Mouse (Mus musculus) neural tube, embryonic 12.5 days (tissue): ENCODE measurements around the gene Aipl1. TPM values are rescaled to one million over a fixed set of nuclear protein-coding genes. Genes with fewer than 3 reads are reported as not detected.

Source experiments
- ATAC-seq: fragments of 200-750 bp; cut with Nextera tagmentation; 2 replicates; pipeline ENCODE4 v1.8.0; 2017; ENCODE audit warnings: low read depth, mild to moderate bottlenecking, moderate TSS enrichment, moderate library complexity; ENCODE audit not compliant: low FRiP score
- H3K27ac ChIP-seq: fragments of 300-500 bp; sonication (generic); 2 replicates; pipeline ENCODE4 v1.5.1; 2016
- H3K27me3 ChIP-seq: fragments of 300-500 bp; sonication (generic); replicated peaks from 2 replicates; pipeline ENCODE4 v1.6.1; 2016; ENCODE audit warnings: mild to moderate bottlenecking
- H3K36me3 ChIP-seq: fragments of 300-500 bp; sonication (generic); 2 replicates; pipeline ENCODE4 v1.6.1; 2016; ENCODE audit warnings: mild to moderate bottlenecking
- H3K4me1 ChIP-seq: fragments of 300-500 bp; sonication (generic); 2 replicates; pipeline ENCODE4 v1.6.1; 2016
- H3K4me2 ChIP-seq: fragments of 300-500 bp; sonication (generic); replicated peaks from 2 replicates; pipeline ENCODE4 v1.6.1; 2016; ENCODE audit warnings: mild to moderate bottlenecking
- H3K4me3 ChIP-seq: fragments of 300-500 bp; sonication (generic); 2 replicates; pipeline ENCODE4 v1.5.1; 2016
- H3K9ac ChIP-seq: fragments of 300-500 bp; sonication (generic); 2 replicates; pipeline ENCODE4 v1.6.1; 2016; ENCODE audit warnings: mild to moderate bottlenecking
- H3K9me3 ChIP-seq: fragments of 300-500 bp; sonication (generic); 2 replicates; pipeline ENCODE4 v1.6.1; 2016; ENCODE audit warnings: mild to moderate bottlenecking
- WGBS: fragments of 180-500 bp; shearing (Covaris S2); methylation state at CpG from one replicate; pipeline ENCODE4 v1.1.7; 2016; 5-methylcytosine and 5-hydroxymethylcytosine counted together
- polyA plus RNA-seq: library from polyadenylated mRNA; unstranded; fragments of >200 nt; fragmentation: Nextera tagmentation; extraction: Ambion mirVana; gene quantifications from 2 replicates; pipeline ENCODE4 v1.2.1, GENCODE M21; 2016

The Aipl1 gene
- polyA plus RNA-seq, 1 experiment from 2014 or later: 0.47 TPM

DNA sequence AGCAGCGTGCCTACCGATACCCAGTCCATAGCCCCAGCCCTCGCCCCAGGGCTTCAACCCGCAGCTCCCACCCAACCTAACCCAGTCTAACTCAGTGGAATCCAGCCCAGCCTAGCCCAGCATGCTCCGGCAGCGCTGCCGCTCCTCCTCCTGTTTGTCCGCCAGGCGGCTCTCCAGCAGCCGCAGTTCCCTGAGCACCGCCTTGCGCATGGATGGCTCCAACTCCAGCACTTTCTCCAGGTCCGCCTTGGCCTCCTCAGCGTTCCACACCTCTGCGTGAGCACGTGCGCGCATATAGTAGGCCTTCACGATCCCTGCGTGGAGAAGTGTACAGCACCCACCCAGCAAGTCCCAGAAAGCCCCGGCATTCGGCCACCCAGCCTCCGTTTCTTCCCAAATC, 8.2 kb downstream of the Aipl1 start:
- 24% methylated on average over 23 of the region's 23 CpGs for WGBS
- peaks cover 11% of the 10 kb centered on the region for H3K27me3 ChIP-seq
- no peaks in the 10 kb centered on the region for H3K9me3 ChIP-seq
- H3K4me2 ChIP-seq: no peak overlapping the region; the same call in 1 of the 2 replicates
- H3K27ac ChIP-seq: no peak overlapping the region
- ATAC-seq: no peak; the same call in 1 of the 2 replicates
- H3K4me3 ChIP-seq: no peak overlapping the region
- H3K9ac ChIP-seq: no peak overlapping the region
- no peaks in the 10 kb centered on the region for H3K4me1 ChIP-seq
- H3K36me3 ChIP-seq: no peaks in the 10 kb centered on the region

DNA sequence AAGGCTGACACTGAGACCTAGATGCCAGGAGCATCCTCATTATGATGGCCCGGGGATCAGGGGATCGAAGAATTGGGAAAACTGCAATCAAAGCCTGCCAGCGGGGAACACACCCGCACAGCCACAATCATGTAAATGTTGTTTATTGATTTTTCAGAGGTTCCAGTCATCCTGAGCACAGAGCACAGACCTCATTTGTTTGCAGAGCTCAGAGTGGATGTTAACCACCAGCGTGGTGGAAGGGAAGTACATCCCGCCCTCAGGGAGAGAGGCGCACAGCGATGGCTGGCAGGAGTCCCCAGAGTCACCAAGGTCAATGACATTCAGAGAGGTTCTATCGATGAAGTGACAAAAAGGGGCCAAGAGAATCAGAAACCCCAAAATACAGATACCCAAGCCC, 9.5 kb downstream of the Aipl1 start:
- Histone ChIP-seq H3K27me3 (peaks cover 11% of the 10 kb centered on the region), H3K4me3 (no peak overlapping the region), H3K4me2 (no peak overlapping the region), H3K9ac (no peak overlapping the region), H3K27ac (no peak overlapping the region), H3K4me1 (0 out of 2 replicates have a peak, but pooled peaks cover 7% of the 10 kb centered on the region), H3K36me3 (no peaks in the 10 kb centered on the region), H3K9me3 (no peaks in the 10 kb centered on the region)
- 83% methylated on average over 9 of the region's 9 CpGs for WGBS
- no peak for ATAC-seq

DNA sequence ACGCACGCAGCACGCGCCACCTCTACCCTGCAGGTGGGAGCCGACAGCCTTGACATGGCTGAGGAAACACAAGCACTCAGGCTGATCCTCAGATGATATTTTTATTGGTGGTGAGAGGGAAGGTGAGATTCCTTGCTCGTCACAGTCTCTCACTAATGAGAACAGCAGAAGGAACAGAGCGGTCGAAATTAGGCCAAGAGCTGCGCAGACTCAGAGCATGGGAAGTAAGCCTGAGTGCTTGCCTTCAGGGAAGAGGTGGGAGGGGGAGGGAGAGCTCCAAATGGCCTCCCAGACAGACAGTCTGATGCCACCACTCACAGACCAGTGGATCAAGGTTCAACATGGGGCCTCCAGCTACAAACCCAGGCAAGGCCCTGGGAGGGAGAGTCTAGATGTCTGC, 10.8 kb downstream of the Aipl1 start:
- 89% methylated on average over 9 of the region's 9 CpGs for WGBS
- H3K9ac ChIP-seq: no peak overlapping the region
- no peaks in the 10 kb centered on the region for H3K36me3 ChIP-seq
- H3K4me2 ChIP-seq: no peak overlapping the region
- H3K4me1 ChIP-seq: 0 out of 2 replicates have a peak, but pooled peaks cover 7% of the 10 kb centered on the region
- ATAC-seq: no peak
- no peak overlapping the region for H3K4me3 ChIP-seq
- H3K27ac ChIP-seq: no peak overlapping the region
- no peaks in the 10 kb centered on the region for H3K9me3 ChIP-seq
- peaks cover 11% of the 10 kb centered on the region for H3K27me3 ChIP-seq

DNA sequence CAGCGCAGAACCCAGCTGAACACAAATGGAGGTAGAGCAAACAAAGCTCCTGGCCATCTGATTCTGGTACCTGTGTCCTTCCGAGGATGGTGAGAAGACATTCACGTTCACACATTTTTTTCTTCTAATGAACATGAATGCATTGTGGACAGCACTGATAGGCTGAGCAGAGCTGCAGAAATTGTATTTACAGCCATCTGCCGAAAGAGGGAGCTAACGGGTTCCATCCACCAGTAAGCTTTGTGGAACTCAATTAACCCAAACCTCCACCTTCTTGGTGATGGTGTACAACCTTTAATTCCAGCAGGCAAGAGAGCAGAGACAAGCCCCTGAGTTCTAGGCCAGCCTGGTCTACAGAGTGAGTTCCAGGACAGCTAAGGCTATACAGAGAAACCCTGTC, 11.5 kb downstream of the Aipl1 start:
- 41% methylated on average over 5 of the region's 5 CpGs for WGBS
- Histone ChIP-seq H3K4me3 (no peak overlapping the region), H3K9ac (no peak overlapping the region), H3K4me1 (0 out of 2 replicates have a peak, but pooled peaks cover 7% of the 10 kb centered on the region), H3K36me3 (no peaks in the 10 kb centered on the region), H3K9me3 (no peaks in the 10 kb centered on the region), H3K27ac (no peak overlapping the region), H3K27me3 (peaks cover 11% of the 10 kb centered on the region), H3K4me2 (no peak overlapping the region)
- ATAC-seq: no peak

DNA sequence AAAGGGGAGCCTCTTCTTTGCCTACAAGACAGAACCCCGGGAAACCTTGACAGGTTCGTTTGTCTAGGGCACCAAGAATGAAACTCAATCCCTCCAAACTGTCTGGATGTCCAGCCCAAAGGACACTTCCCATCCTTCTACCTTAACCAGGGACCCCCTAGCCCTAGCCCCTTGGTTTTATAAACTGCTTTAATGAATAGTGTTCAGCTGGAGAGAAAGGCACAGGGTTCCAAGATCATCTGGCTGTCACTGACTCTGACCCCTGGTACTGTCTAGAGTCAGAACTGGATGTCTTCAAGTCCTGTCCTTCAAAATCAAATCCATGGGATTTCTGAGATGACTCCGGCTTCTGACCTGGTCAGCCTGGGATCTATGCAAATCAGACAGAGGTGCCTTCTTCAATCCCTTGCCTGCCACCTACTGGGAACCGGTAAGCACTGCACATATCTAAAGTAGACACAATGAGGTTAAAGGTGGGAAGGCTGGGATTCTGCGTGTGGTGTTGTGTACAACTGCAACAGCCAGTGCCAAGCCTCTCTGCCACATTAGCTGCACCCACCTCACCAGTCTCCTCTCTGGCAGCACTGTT, 13.0 kb downstream of the Aipl1 start:
- Histone ChIP-seq H3K4me1 (0 out of 2 replicates have a peak, but pooled peaks cover 7% of the 10 kb centered on the region), H3K36me3 (no peaks in the 10 kb centered on the region), H3K27ac (no peak overlapping the region), H3K9ac (no peak overlapping the region), H3K4me3 (no peak overlapping the region), H3K9me3 (no peaks in the 10 kb centered on the region), H3K27me3 (peaks cover 5% of the 10 kb centered on the region), H3K4me2 (no peak overlapping the region)
- ATAC-seq: no peak
- 29% methylated on average over 5 of the region's 5 CpGs for WGBS

DNA sequence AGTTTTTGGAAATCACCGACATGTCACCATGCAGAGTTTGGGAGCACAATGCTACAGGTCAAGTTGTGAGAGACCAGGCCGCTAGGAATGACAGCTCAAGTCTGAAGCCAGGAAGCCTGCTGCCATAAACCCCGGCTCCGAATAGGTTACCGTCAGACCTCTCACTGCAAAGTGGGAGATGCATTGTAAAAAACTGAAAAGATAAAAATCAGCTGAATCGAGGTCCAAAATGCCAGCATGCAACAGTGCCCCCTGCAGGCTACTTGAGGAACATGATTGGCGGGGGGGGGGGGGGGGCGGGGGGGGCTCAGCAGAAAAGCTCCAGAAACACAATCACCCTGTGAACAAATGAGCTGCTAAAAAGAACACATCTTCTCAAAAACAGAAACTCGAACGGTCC, 13.7 kb downstream of the Aipl1 start:
- ATAC-seq: no peak
- Histone ChIP-seq H3K4me3 (no peak overlapping the region), H3K4me1 (0 out of 2 replicates have a peak, but pooled peaks cover 7% of the 10 kb centered on the region), H3K4me2 (no peak overlapping the region), H3K36me3 (no peaks in the 10 kb centered on the region), H3K27ac (no peak overlapping the region), H3K9ac (no peak overlapping the region), H3K9me3 (no peaks in the 10 kb centered on the region), H3K27me3 (no peaks in the 10 kb centered on the region)
- WGBS: 36% methylated on average over 10 of the region's 10 CpGs

DNA sequence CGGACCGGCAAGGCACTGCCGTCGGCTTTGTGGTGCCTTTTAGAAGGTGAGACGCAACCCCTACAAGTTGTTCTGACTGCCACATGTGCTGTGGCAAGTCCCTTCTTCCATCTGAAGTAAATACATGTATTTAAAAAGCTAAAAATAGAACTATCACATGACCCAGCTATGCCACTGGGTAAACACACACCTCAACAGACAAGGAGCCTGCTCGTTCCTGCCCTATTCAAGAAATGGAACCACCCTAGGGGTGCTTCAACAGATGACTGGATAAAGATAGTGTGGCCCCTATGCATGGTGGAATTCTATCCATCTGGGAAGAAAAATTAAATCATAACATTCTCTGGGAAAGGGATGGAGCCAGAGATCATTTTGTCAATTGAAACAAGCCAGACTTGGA, 14.5 kb downstream of the Aipl1 start:
- Histone ChIP-seq H3K27ac (no peak overlapping the region), H3K4me3 (no peak overlapping the region), H3K27me3 (no peaks in the 10 kb centered on the region), H3K9me3 (no peaks in the 10 kb centered on the region), H3K4me1 (0 out of 2 replicates have a peak, but pooled peaks cover 7% of the 10 kb centered on the region), H3K9ac (no peak overlapping the region), H3K36me3 (no peaks in the 10 kb centered on the region), H3K4me2 (no peak overlapping the region)
- ATAC-seq: no peak
- WGBS: 85% methylated on average over 6 of the region's 6 CpGs

DNA sequence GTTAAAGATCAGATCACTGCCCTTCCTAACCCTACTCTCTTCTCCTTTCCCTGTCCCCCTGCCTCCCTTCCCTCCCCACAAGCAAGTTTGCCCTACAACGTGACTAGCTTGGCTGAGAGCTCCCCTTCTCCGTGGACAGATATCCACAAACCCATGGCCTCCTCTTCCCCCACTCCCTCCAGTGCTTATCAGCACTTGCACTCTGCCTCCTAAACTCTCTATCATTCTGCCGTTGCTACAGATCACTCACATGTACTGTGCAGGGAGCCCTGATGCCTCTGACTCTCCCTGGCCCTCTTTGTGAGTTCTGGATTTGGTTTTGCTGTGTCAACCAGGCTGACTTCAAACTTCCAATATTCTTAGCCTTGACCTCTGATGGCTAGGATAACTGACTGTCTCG, 16.3 kb downstream of the Aipl1 start:
- H3K36me3 ChIP-seq: no peaks in the 10 kb centered on the region
- peaks cover 7% of the 10 kb centered on the region; the same call in 1 of the 2 replicates for H3K4me1 ChIP-seq
- no peaks in the 10 kb centered on the region for H3K27me3 ChIP-seq
- 93% methylated on average over 4 of the region's 4 CpGs for WGBS
- H3K4me2 ChIP-seq: no peak overlapping the region
- no peaks in the 10 kb centered on the region for H3K9me3 ChIP-seq
- no peak for ATAC-seq
- H3K9ac ChIP-seq: no peak overlapping the region
- H3K27ac ChIP-seq: no peak overlapping the region
- no peak overlapping the region for H3K4me3 ChIP-seq

DNA sequence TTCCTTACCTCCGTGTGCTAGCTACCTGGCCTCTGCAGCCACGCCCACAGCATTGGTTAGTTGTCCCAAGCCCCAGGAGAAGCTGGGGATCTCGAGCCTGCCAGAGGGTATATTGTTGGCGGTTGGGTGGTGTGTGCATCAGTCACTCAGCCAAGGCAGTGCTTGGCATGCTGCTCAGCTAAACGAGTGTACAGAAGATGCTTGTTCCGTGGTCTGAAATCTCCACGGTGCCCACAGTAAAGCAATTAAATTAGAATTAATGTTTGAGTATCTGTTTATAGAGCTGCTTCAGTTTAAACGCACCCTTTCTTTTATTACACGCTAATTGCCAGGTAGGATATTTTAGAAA, 20.1 kb downstream of the Aipl1 start:
- Histone ChIP-seq H3K4me2 (no peak overlapping the region), H3K27me3 (no peaks in the 10 kb centered on the region), H3K27ac (no peak overlapping the region), H3K9ac (no peak overlapping the region), H3K36me3 (no peaks in the 10 kb centered on the region), H3K4me3 (no peak overlapping the region), H3K9me3 (no peaks in the 10 kb centered on the region), H3K4me1 (no peaks in the 10 kb centered on the region; the same call in 1 of the 2 replicates)
- WGBS: 81% methylated on average over 9 of the region's 9 CpGs
- ATAC-seq: no peak

DNA sequence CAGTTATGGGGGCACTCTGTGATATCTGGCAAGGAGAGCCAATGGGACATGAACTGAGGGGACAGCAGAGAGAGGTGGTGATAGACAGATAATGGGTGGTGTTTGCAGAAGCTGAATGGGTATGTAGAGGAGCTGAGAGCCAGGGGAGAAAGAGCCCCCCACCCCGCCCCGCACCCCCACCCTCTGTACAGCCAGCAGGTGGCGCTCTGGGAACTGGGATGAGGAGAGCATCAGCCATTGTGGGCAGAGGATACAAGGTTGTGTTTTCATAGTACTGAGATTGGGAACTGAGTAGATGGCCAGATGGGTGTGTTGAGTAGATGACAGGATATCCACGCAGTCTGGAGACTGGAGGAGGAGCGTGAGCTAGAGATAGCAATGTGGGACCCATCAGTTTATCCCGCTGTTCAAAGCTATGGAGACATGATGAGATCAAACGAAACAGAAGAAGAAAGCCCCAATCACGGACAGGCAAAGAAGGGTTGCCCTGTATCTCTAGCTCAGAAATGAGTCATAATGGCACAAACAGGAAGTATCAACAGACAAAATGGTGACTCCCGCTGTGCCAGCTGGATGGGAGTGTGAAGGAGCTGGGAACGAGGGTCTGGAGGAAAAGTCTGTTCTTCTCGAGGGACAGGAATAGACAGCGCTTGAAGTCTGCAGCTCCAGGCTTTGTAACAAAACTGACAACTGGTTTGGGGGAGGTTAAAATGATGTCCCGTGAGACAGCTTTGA, 20.6 kb downstream of the Aipl1 start:
- Histone ChIP-seq H3K9me3 (no peaks in the 10 kb centered on the region), H3K27ac (no peak overlapping the region), H3K36me3 (no peaks in the 10 kb centered on the region), H3K9ac (no peak overlapping the region), H3K4me1 (peaks cover 2% of the 10 kb centered on the region), H3K4me3 (no peak overlapping the region), H3K4me2 (no peak overlapping the region), H3K27me3 (no peaks in the 10 kb centered on the region)
- no peak for ATAC-seq
- WGBS: 85% methylated on average over 13 of the region's 13 CpGs

DNA sequence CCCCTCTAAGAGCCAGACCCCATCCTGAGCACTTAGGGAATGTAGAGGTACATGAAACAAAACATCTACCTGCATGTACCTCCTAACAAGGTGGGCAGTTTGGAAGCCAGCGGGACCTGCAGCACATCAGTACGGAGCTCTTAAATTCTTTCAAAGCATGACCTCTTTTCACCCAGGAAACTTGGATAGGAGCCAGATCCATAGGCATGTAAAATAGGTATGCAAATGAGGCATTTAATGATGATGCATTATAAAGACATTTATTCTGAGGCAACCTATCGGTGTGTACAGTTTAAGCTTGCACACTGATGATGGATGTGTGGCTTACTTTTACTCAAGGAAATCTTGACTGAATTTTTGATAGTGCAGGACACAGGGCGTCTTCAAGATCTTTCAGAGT, 22.6 kb downstream of the Aipl1 start:
- no peaks in the 10 kb centered on the region for H3K36me3 ChIP-seq
- H3K9me3 ChIP-seq: no peaks in the 10 kb centered on the region
- WGBS: 57% methylated on average over 4 of the region's 4 CpGs
- ATAC-seq: no peak
- no peak overlapping the region for H3K4me2 ChIP-seq
- H3K4me1 ChIP-seq: peaks cover 10% of the 10 kb centered on the region
- H3K9ac ChIP-seq: no peak overlapping the region
- no peaks in the 10 kb centered on the region for H3K27me3 ChIP-seq
- H3K4me3 ChIP-seq: no peak overlapping the region
- no peak overlapping the region for H3K27ac ChIP-seq

DNA sequence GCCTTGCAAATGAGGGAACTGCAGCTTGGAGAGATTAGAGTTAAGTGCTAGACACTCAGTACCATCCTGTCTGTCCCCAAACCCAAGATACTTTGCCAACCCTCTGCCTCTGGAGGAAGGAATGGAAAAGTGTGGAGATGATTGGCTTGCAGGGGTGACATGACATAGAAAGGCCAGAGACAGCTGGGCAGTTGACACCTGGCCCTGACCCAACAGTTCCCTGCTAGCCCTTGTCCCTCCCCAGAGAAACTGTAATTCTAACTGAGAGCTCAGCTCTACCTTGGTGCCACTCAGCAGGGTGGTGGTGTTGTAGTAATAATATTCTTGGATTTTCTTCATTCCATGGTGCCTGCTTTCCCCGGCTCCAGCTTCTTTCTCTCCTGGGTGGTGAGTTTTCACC, 25.4 kb downstream of the Aipl1 start:
- Histone ChIP-seq H3K4me3 (no peak overlapping the region), H3K4me1 (peaks cover 10% of the 10 kb centered on the region), H3K9me3 (no peaks in the 10 kb centered on the region), H3K4me2 (no peak overlapping the region), H3K36me3 (no peaks in the 10 kb centered on the region), H3K9ac (no peak overlapping the region), H3K27ac (no peak overlapping the region), H3K27me3 (no peaks in the 10 kb centered on the region)
- no peak for ATAC-seq
- 71% methylated on average over 1 of the region's 1 CpGs for WGBS
